Mouse (Mus musculus): ENCODE data around the gene Ipo13. TPM values are rescaled to one million over a fixed set of nuclear protein-coding genes. Genes with fewer than 3 reads are reported as not detected.

Ipo13 gene
- polyA plus RNA-seq, 1 experiment = 41.7 TPM

- Histone ChIP-seq H3K27ac (ENCODE audit: insufficient read depth, low read length) (no peak overlapping the region), H3K4me1 (ENCODE audit: control insufficient read depth, insufficient read depth, insufficient read length) (peaks cover 12% of the 10 kb centered on the region), H3K27me3 (ENCODE audit: control insufficient read depth, insufficient read depth, low read length) (no peaks in the 10 kb centered on the region), H3K4me3 (ENCODE audit: extremely low read depth, insufficient read depth, insufficient read length) (no peak overlapping the region), H3K36me3 (ENCODE audit: control insufficient read depth, insufficient read depth, low read length) (peaks cover 6% of the 10 kb centered on the region)
- DNase-seq (ENCODE audit: low read depth in 1 of 2, low spot score in 2 of 2) = no peak
- WGBS = 64% methylated on average over 5 of the region's 5 CpGs
- TF ChIP-seq POLR2A (IDR thresholded peaks at IDR 0.05; ENCODE audit: low read depth, low read length) (no peak), CTCF (IDR thresholded peaks at IDR 0.05; ENCODE audit: extremely low read depth, insufficient read depth, insufficient read length, insufficient replicate concordance) (no peak)
Observed at GRCm38 (mm10) chr4:117916386-117916785, 1.6 kb upstream of the Ipo13 start.

GRCm38 (mm10) chr4:117915489-117916105, 798 bp upstream of the Ipo13 start:
- no peak for TF ChIP-seq POLR2A (IDR thresholded peaks at IDR 0.05; ENCODE audit: low read depth, low read length)
- no peak for TF ChIP-seq CTCF (IDR thresholded peaks at IDR 0.05; ENCODE audit: extremely low read depth, insufficient read depth, insufficient read length, insufficient replicate concordance)
- H3K4me1 ChIP-seq (ENCODE audit: control insufficient read depth, insufficient read depth, insufficient read length) = peaks cover 9% of the 10 kb centered on the region
- H3K4me3 ChIP-seq (ENCODE audit: extremely low read depth, insufficient read depth, insufficient read length) = peak overlapping the region; percentile 86
- peak overlapping the region; percentile 92; the same call in 1 of the 2 replicates for H3K27ac ChIP-seq (ENCODE audit: insufficient read depth, low read length)
- DNase-seq (ENCODE audit: low read depth in 1 of 2, low spot score in 2 of 2) = no peak
- under 1% methylated on average over 19 of the region's 19 CpGs for WGBS
- H3K36me3 ChIP-seq (ENCODE audit: control insufficient read depth, insufficient read depth, low read length) = peaks cover 6% of the 10 kb centered on the region
- no peaks in the 10 kb centered on the region for H3K27me3 ChIP-seq (ENCODE audit: control insufficient read depth, insufficient read depth, low read length)

GRCm38 (mm10) chr4:117914031-117914430, 768 bp downstream of the Ipo13 start:
- Histone ChIP-seq H3K4me1 (ENCODE audit: control insufficient read depth, insufficient read depth, insufficient read length) (peaks cover 9% of the 10 kb centered on the region), H3K27me3 (ENCODE audit: control insufficient read depth, insufficient read depth, low read length) (no peaks in the 10 kb centered on the region), H3K27ac (ENCODE audit: insufficient read depth, low read length) (no peak overlapping the region), H3K36me3 (ENCODE audit: control insufficient read depth, insufficient read depth, low read length) (peaks cover 6% of the 10 kb centered on the region), H3K4me3 (ENCODE audit: extremely low read depth, insufficient read depth, insufficient read length) (peak overlapping the region; percentile 86; the same call in 1 of the 2 replicates)
- no peak for DNase-seq (ENCODE audit: low read depth in 1 of 2, low spot score in 2 of 2)
- WGBS = 16% methylated on average over 8 of the region's 8 CpGs
- no peak for TF ChIP-seq POLR2A (IDR thresholded peaks at IDR 0.05; ENCODE audit: low read depth, low read length)
- TF ChIP-seq CTCF (IDR thresholded peaks at IDR 0.05; ENCODE audit: extremely low read depth, insufficient read depth, insufficient read length, insufficient replicate concordance) = no peak

GRCm38 (mm10) chr4:117913421-117913820, 1.4 kb downstream of the Ipo13 start:
- Histone ChIP-seq H3K4me1 (ENCODE audit: control insufficient read depth, insufficient read depth, insufficient read length) (peaks cover 6% of the 10 kb centered on the region), H3K4me3 (ENCODE audit: extremely low read depth, insufficient read depth, insufficient read length) (no peak overlapping the region), H3K27ac (ENCODE audit: insufficient read depth, low read length) (no peak overlapping the region), H3K27me3 (ENCODE audit: control insufficient read depth, insufficient read depth, low read length) (no peaks in the 10 kb centered on the region), H3K36me3 (ENCODE audit: control insufficient read depth, insufficient read depth, low read length) (peaks cover 6% of the 10 kb centered on the region)
- TF ChIP-seq CTCF (IDR thresholded peaks at IDR 0.05; ENCODE audit: extremely low read depth, insufficient read depth, insufficient read length, insufficient replicate concordance) (no peak), POLR2A (IDR thresholded peaks at IDR 0.05; ENCODE audit: low read depth, low read length) (no peak)
- WGBS = 85% methylated on average over 3 of the region's 3 CpGs
- no peak for DNase-seq (ENCODE audit: low read depth in 1 of 2, low spot score in 2 of 2)

GRCm38 (mm10) chr4:117912685-117913273, 2.0 kb downstream of the Ipo13 start:
- H3K27ac ChIP-seq (ENCODE audit: insufficient read depth, low read length) = no peak overlapping the region
- no peak for DNase-seq (ENCODE audit: low read depth in 1 of 2, low spot score in 2 of 2)
- peaks cover 6% of the 10 kb centered on the region for H3K36me3 ChIP-seq (ENCODE audit: control insufficient read depth, insufficient read depth, low read length)
- H3K4me1 ChIP-seq (ENCODE audit: control insufficient read depth, insufficient read depth, insufficient read length) = peaks cover 6% of the 10 kb centered on the region
- TF ChIP-seq POLR2A (IDR thresholded peaks at IDR 0.05; ENCODE audit: low read depth, low read length) (no peak), CTCF (IDR thresholded peaks at IDR 0.05; ENCODE audit: extremely low read depth, insufficient read depth, insufficient read length, insufficient replicate concordance) (no peak)
- WGBS = 84% methylated on average over 7 of the region's 7 CpGs
- H3K4me3 ChIP-seq (ENCODE audit: extremely low read depth, insufficient read depth, insufficient read length) = no peak overlapping the region
- H3K27me3 ChIP-seq (ENCODE audit: control insufficient read depth, insufficient read depth, low read length) = no peaks in the 10 kb centered on the region

GRCm38 (mm10) chr4:117912131-117912561, 2.7 kb downstream of the Ipo13 start:
- Histone ChIP-seq H3K36me3 (ENCODE audit: control insufficient read depth, insufficient read depth, low read length) (peaks cover 6% of the 10 kb centered on the region), H3K4me1 (ENCODE audit: control insufficient read depth, insufficient read depth, insufficient read length) (peaks cover 6% of the 10 kb centered on the region)
- DNase-seq (ENCODE audit: low read depth in 1 of 2, low spot score in 2 of 2) = no peak

More at GRCm38 (mm10) chr4:117912131-117912561, 2.7 kb downstream of the Ipo13 start:
- no peaks in the 10 kb centered on the region for H3K27me3 ChIP-seq (ENCODE audit: control insufficient read depth, insufficient read depth, low read length)
- TF ChIP-seq POLR2A (IDR thresholded peaks at IDR 0.05; ENCODE audit: low read depth, low read length) (no peak), CTCF (IDR thresholded peaks at IDR 0.05; ENCODE audit: extremely low read depth, insufficient read depth, insufficient read length, insufficient replicate concordance) (no peak)
- H3K27ac ChIP-seq (ENCODE audit: insufficient read depth, low read length) = no peak overlapping the region
- no peak overlapping the region for H3K4me3 ChIP-seq (ENCODE audit: extremely low read depth, insufficient read depth, insufficient read length)
- WGBS = 95% methylated on average over 13 of the region's 13 CpGs

Data from spleen, adult 2 months (tissue).